Mouse (Mus musculus): Measurements from ENCODE around the gene Ccdc177. TPM values are rescaled to one million over a fixed set of nuclear protein-coding genes. Genes with fewer than 3 reads are reported as not detected.

The Ccdc177 gene
- polyA plus RNA-seq, 1 experiment = not detected

GRCm38 (mm10) chr12:80778188-80778936 is 17.9 kb upstream of the Ccdc177 start:
- Histone ChIP-seq H3K4me1 (ENCODE audit: control insufficient read depth, insufficient read depth, low read length) (peaks cover 4% of the 10 kb centered on the region), H3K27ac (ENCODE audit: control insufficient read depth, insufficient read depth, low read depth, low read length, poor library complexity) (peak overlapping the region; percentile 89), H3K4me3 (replicated peaks; ENCODE audit: control insufficient read depth, low read depth, low read length) (peak overlapping the region; percentile 16)
- WGBS = 40% methylated on average over 16 of the region's 16 CpGs
- TF ChIP-seq POLR2A (IDR thresholded peaks at IDR 0.05; ENCODE audit: borderline replicate concordance, control insufficient read depth, low read depth, low read length) (peak; percentile 64; the same call in 1 of the 2 replicates), CTCF (IDR thresholded peaks at IDR 0.05; ENCODE audit: control insufficient read depth, insufficient read depth, low read length) (no peak)

GRCm38 (mm10) chr12:80776046-80776634 is 15.7 kb upstream of the Ccdc177 start:
- WGBS = 44% methylated on average over 4 of the region's 4 CpGs
- H3K4me1 ChIP-seq (ENCODE audit: control insufficient read depth, insufficient read depth, low read length) = peaks cover 4% of the 10 kb centered on the region
- TF ChIP-seq POLR2A (IDR thresholded peaks at IDR 0.05; ENCODE audit: borderline replicate concordance, control insufficient read depth, low read depth, low read length) (no peak), CTCF (IDR thresholded peaks at IDR 0.05; ENCODE audit: control insufficient read depth, insufficient read depth, low read length) (no peak)
- peak overlapping the region; percentile 42; the same call in 1 of the 2 replicates for H3K27ac ChIP-seq (ENCODE audit: control insufficient read depth, insufficient read depth, low read depth, low read length, poor library complexity)
- no peak overlapping the region for H3K4me3 ChIP-seq (replicated peaks; ENCODE audit: control insufficient read depth, low read depth, low read length)

GRCm38 (mm10) chr12:80774786-80775185 is 14.3 kb upstream of the Ccdc177 start:
- Histone ChIP-seq H3K4me3 (replicated peaks; ENCODE audit: control insufficient read depth, low read depth, low read length) (no peak overlapping the region), H3K4me1 (ENCODE audit: control insufficient read depth, insufficient read depth, low read length) (peaks cover 4% of the 10 kb centered on the region), H3K27ac (ENCODE audit: control insufficient read depth, insufficient read depth, low read depth, low read length, poor library complexity) (no peak overlapping the region)
- no peak for TF ChIP-seq CTCF (IDR thresholded peaks at IDR 0.05; ENCODE audit: control insufficient read depth, insufficient read depth, low read length)
- no peak for TF ChIP-seq POLR2A (IDR thresholded peaks at IDR 0.05; ENCODE audit: borderline replicate concordance, control insufficient read depth, low read depth, low read length)
- 86% methylated on average over 7 of the region's 7 CpGs for WGBS

GRCm38 (mm10) chr12:80769697-80770096 is 9.2 kb upstream of the Ccdc177 start:
- TF ChIP-seq CTCF (IDR thresholded peaks at IDR 0.05; ENCODE audit: control insufficient read depth, insufficient read depth, low read length) (peak; percentile 99), POLR2A (IDR thresholded peaks at IDR 0.05; ENCODE audit: borderline replicate concordance, control insufficient read depth, low read depth, low read length) (no peak)
- Histone ChIP-seq H3K4me1 (ENCODE audit: control insufficient read depth, insufficient read depth, low read length) (no peaks in the 10 kb centered on the region), H3K4me3 (replicated peaks; ENCODE audit: control insufficient read depth, low read depth, low read length) (no peak overlapping the region), H3K27ac (ENCODE audit: control insufficient read depth, insufficient read depth, low read depth, low read length, poor library complexity) (no peak overlapping the region)
- WGBS = 14% methylated on average over 11 of the region's 11 CpGs

GRCm38 (mm10) chr12:80764116-80764515 is 3.6 kb upstream of the Ccdc177 start:
- Histone ChIP-seq H3K27ac (ENCODE audit: control insufficient read depth, insufficient read depth, low read depth, low read length, poor library complexity) (no peak overlapping the region), H3K4me3 (replicated peaks; ENCODE audit: control insufficient read depth, low read depth, low read length) (no peak overlapping the region), H3K4me1 (ENCODE audit: control insufficient read depth, insufficient read depth, low read length) (no peaks in the 10 kb centered on the region)
- 57% methylated on average over 4 of the region's 4 CpGs for WGBS
- TF ChIP-seq CTCF (IDR thresholded peaks at IDR 0.05; ENCODE audit: control insufficient read depth, insufficient read depth, low read length) (no peak), POLR2A (IDR thresholded peaks at IDR 0.05; ENCODE audit: borderline replicate concordance, control insufficient read depth, low read depth, low read length) (no peak)

GRCm38 (mm10) chr12:80762982-80763381 is 2.5 kb upstream of the Ccdc177 start:
- WGBS = 51% methylated on average over 5 of the region's 5 CpGs
- TF ChIP-seq POLR2A (IDR thresholded peaks at IDR 0.05; ENCODE audit: borderline replicate concordance, control insufficient read depth, low read depth, low read length) (no peak), CTCF (IDR thresholded peaks at IDR 0.05; ENCODE audit: control insufficient read depth, insufficient read depth, low read length) (no peak)
- Histone ChIP-seq H3K4me3 (replicated peaks; ENCODE audit: control insufficient read depth, low read depth, low read length) (no peak overlapping the region), H3K4me1 (ENCODE audit: control insufficient read depth, insufficient read depth, low read length) (no peaks in the 10 kb centered on the region), H3K27ac (ENCODE audit: control insufficient read depth, insufficient read depth, low read depth, low read length, poor library complexity) (no peak overlapping the region)

- Histone ChIP-seq H3K27ac (ENCODE audit: control insufficient read depth, insufficient read depth, low read depth, low read length, poor library complexity) (no peak overlapping the region), H3K4me1 (ENCODE audit: control insufficient read depth, insufficient read depth, low read length) (no peaks in the 10 kb centered on the region), H3K4me3 (replicated peaks; ENCODE audit: control insufficient read depth, low read depth, low read length) (no peak overlapping the region)
- TF ChIP-seq POLR2A (IDR thresholded peaks at IDR 0.05; ENCODE audit: borderline replicate concordance, control insufficient read depth, low read depth, low read length) = no peak
- TF ChIP-seq CTCF (IDR thresholded peaks at IDR 0.05; ENCODE audit: control insufficient read depth, insufficient read depth, low read length) = no peak
- 10% methylated on average over 22 of the region's 22 CpGs for WGBS
Measured at GRCm38 (mm10) chr12:80759713-80760395, 633 bp downstream of the Ccdc177 start.

GRCm38 (mm10) chr12:80759387-80759712 is 1.1 kb downstream of the Ccdc177 start:
- Histone ChIP-seq H3K4me3 (replicated peaks; ENCODE audit: control insufficient read depth, low read depth, low read length) (no peak overlapping the region), H3K27ac (ENCODE audit: control insufficient read depth, insufficient read depth, low read depth, low read length, poor library complexity) (no peak overlapping the region; the same call in 1 of the 2 replicates), H3K4me1 (ENCODE audit: control insufficient read depth, insufficient read depth, low read length) (no peaks in the 10 kb centered on the region)
- no peak for TF ChIP-seq CTCF (IDR thresholded peaks at IDR 0.05; ENCODE audit: control insufficient read depth, insufficient read depth, low read length)
- 12% methylated on average over 13 of the region's 13 CpGs for WGBS
